Mouse (Mus musculus): Measurements from ENCODE around the gene Rab3gap2. TPM values are rescaled to one million over a fixed set of nuclear protein-coding genes. Genes with fewer than 3 reads are reported as not detected.

The Rab3gap2 gene
- polyA plus RNA-seq, 1 experiment from 2014 or later, result 21.0 TPM

DNA sequence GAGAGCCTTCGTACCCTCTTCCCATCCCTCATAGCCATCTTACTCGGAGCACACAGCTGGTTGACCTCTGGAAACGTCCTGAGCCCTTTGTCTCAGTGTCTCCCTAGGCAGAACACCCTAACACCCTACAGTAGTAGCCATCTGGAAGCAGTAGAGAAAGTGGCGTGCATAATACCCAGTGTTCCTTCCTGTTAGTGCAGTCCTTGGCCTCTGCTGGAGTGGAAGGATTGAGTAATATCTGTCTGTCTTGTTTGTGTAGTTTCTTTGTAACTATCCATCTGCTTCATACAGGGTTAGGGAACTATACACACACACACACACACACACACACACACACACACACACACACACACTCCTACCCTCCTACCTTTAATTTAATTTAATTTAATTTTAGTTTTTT, 64.8 kb downstream of the Rab3gap2 start:
- 89% methylated on average over 4 of the region's 4 CpGs for WGBS
- Histone ChIP-seq H3K4me2 (no peak overlapping the region), H3K9ac (ENCODE audit: low read length) (no peak overlapping the region), H3K36me3 (ENCODE audit: control insufficient read depth, insufficient read depth, low read length) (peaks cover 6% of the 10 kb centered on the region; the same call in 1 of the 2 replicates), H3K4me3 (ENCODE audit: low read depth, low read length) (no peak overlapping the region), H3K27me3 (ENCODE audit: control insufficient read depth, insufficient read depth, low read length) (no peaks in the 10 kb centered on the region), H3K27ac (ENCODE audit: low read depth, low read length) (no peak overlapping the region), H3K4me1 (ENCODE audit: control insufficient read depth, insufficient read depth, low read length) (no peaks in the 10 kb centered on the region), H3K9me3 (ENCODE audit: control insufficient read depth, low read length) (no peaks in the 10 kb centered on the region)
- no peak for ATAC-seq (ENCODE audit: low FRiP score)
- DNase-seq (ENCODE audit: low spot score, missing footprints), result no peak

- H3K27ac ChIP-seq (ENCODE audit: low read depth, low read length), result no peak overlapping the region
- no peak overlapping the region for H3K4me2 ChIP-seq
- no peaks in the 10 kb centered on the region for H3K9me3 ChIP-seq (ENCODE audit: control insufficient read depth, low read length)
- no peaks in the 10 kb centered on the region for H3K4me1 ChIP-seq (ENCODE audit: control insufficient read depth, insufficient read depth, low read length)
- no peak overlapping the region for H3K9ac ChIP-seq (ENCODE audit: low read length)
- 92% methylated on average over 8 of the region's 8 CpGs for WGBS
- no peaks in the 10 kb centered on the region for H3K27me3 ChIP-seq (ENCODE audit: control insufficient read depth, insufficient read depth, low read length)
- H3K4me3 ChIP-seq (ENCODE audit: low read depth, low read length), result no peak overlapping the region
- ATAC-seq (ENCODE audit: low FRiP score), result no peak
- H3K36me3 ChIP-seq (ENCODE audit: control insufficient read depth, insufficient read depth, low read length), result peaks cover 6% of the 10 kb centered on the region; the same call in 1 of the 2 replicates
- DNase-seq (ENCODE audit: low spot score, missing footprints), result no peak
Measured at GRCm38 (mm10) chr1:185270403-185271097, 66.6 kb downstream of the Rab3gap2 start.

- ATAC-seq (ENCODE audit: low FRiP score), result no peak
- no peaks in the 10 kb centered on the region for H3K27me3 ChIP-seq (ENCODE audit: control insufficient read depth, insufficient read depth, low read length)
- DNase-seq (ENCODE audit: low spot score, missing footprints), result no peak
Measured at GRCm38 (mm10) chr1:185271373-185271772, 67.5 kb downstream of the Rab3gap2 start.

DNA sequence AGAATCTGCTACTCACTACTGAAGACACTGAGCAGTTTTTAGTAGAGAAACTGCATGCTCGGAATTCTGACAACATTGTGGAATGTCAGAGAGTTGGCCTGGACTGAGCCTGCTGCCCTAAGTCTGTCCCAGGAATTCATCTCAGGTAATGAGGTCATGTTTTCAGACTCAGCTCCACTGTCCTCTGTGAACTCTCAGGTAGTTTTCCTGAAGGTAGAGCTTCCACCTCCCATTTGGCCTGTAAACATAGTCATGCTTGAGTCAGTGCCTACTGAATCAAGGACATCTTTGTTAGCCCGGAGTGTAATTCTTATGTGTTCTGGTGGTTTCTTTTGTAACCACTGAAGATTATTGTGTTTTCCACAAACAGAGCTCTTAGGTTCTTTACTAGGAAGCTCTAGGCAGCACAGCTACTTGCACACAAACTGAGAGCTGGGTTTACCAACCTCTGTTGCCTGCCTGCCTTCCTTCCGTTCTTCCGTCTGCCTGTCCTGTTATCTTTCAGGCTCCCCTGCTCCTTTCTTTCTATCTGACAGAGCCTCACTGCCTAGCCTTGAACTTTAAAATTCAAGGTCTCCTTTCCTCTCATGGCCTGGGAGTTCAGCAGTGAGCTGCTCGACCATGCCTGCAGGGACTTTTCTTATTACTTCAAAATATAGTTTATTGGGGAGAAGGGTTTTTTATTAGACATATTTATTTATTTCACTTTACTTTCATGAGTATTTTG, 71.1 kb downstream of the Rab3gap2 start:
- H3K9ac ChIP-seq (ENCODE audit: low read length), result no peak overlapping the region
- H3K36me3 ChIP-seq (ENCODE audit: control insufficient read depth, insufficient read depth, low read length), result peaks cover 15% of the 10 kb centered on the region; the same call in 1 of the 2 replicates
- DNase-seq (ENCODE audit: low spot score, missing footprints) (no peak), ATAC-seq (ENCODE audit: low FRiP score) (no peak)
- no peak overlapping the region for H3K4me3 ChIP-seq (ENCODE audit: low read depth, low read length)
- no peaks in the 10 kb centered on the region for H3K27me3 ChIP-seq (ENCODE audit: control insufficient read depth, insufficient read depth, low read length)
- H3K27ac ChIP-seq (ENCODE audit: low read depth, low read length), result no peak overlapping the region
- H3K9me3 ChIP-seq (ENCODE audit: control insufficient read depth, low read length), result no peaks in the 10 kb centered on the region
- WGBS, result 90% methylated on average over 5 of the region's 5 CpGs
- no peaks in the 10 kb centered on the region for H3K4me1 ChIP-seq (ENCODE audit: control insufficient read depth, insufficient read depth, low read length)
- H3K4me2 ChIP-seq, result no peak overlapping the region

More at GRCm38 (mm10) chr1:185271373-185271772, 67.5 kb downstream of the Rab3gap2 start:
- WGBS, result 91% methylated on average over 9 of the region's 9 CpGs
- no peaks in the 10 kb centered on the region for H3K9me3 ChIP-seq (ENCODE audit: control insufficient read depth, low read length)
- no peak overlapping the region for H3K4me3 ChIP-seq (ENCODE audit: low read depth, low read length)
- H3K27ac ChIP-seq (ENCODE audit: low read depth, low read length), result no peak overlapping the region
- H3K4me1 ChIP-seq (ENCODE audit: control insufficient read depth, insufficient read depth, low read length), result no peaks in the 10 kb centered on the region
- H3K4me2 ChIP-seq, result no peak overlapping the region
- peaks cover 8% of the 10 kb centered on the region; the same call in 1 of the 2 replicates for H3K36me3 ChIP-seq (ENCODE audit: control insufficient read depth, insufficient read depth, low read length)
- no peak overlapping the region for H3K9ac ChIP-seq (ENCODE audit: low read length)

DNA sequence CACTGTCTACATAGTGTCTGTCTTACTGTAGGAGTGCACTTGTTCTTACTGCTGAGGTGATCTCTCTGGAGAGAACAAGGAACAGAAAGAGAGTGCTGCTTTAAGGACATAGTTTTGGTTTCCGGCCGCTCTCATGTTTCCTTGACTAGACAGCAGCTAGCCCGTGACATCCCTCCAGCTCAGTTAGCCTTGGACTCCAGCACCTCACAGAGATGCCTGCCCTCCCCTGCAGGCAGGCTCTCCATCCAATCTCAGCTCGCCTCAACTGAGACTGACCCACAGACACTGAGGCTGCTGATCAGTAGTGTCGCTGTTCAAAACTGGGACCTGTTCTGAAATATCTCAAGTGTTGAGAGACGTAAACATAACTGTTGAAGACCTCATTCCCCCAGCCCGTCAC, 72.1 kb downstream of the Rab3gap2 start:
- Histone ChIP-seq H3K9ac (ENCODE audit: low read length) (no peak overlapping the region), H3K9me3 (ENCODE audit: control insufficient read depth, low read length) (no peaks in the 10 kb centered on the region), H3K36me3 (ENCODE audit: control insufficient read depth, insufficient read depth, low read length) (peaks cover 15% of the 10 kb centered on the region; the same call in 1 of the 2 replicates), H3K27me3 (ENCODE audit: control insufficient read depth, insufficient read depth, low read length) (no peaks in the 10 kb centered on the region), H3K27ac (ENCODE audit: low read depth, low read length) (no peak overlapping the region), H3K4me1 (ENCODE audit: control insufficient read depth, insufficient read depth, low read length) (no peaks in the 10 kb centered on the region), H3K4me3 (ENCODE audit: low read depth, low read length) (no peak overlapping the region), H3K4me2 (no peak overlapping the region)
- DNase-seq (ENCODE audit: low spot score, missing footprints) (no peak), ATAC-seq (ENCODE audit: low FRiP score) (no peak)
- WGBS, result 93% methylated on average over 7 of the region's 7 CpGs

DNA sequence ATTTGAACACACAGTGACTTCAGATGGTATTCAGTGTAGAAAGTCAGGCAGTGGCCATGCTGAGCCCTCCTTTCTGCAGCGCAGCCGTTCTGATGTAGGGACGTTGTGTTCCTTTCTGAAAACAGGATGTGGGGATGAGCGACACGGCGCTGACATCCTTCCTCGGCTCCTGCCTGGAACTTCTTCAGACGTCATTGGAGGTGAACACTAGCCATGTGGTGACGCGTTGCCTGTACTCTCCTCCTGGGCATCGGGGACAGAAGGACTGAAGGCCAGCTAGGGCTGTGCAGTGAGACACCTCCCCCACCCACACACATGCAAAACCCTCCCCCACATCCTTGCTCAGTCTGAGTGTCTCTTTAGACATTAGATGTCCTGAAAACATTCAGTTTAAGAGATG, 73.1 kb downstream of the Rab3gap2 start:
- WGBS, result 89% methylated on average over 11 of the region's 11 CpGs
- Histone ChIP-seq H3K4me3 (ENCODE audit: low read depth, low read length) (no peak overlapping the region), H3K4me2 (no peak overlapping the region), H3K27ac (ENCODE audit: low read depth, low read length) (no peak overlapping the region), H3K9ac (ENCODE audit: low read length) (no peak overlapping the region), H3K27me3 (ENCODE audit: control insufficient read depth, insufficient read depth, low read length) (no peaks in the 10 kb centered on the region), H3K9me3 (ENCODE audit: control insufficient read depth, low read length) (no peaks in the 10 kb centered on the region), H3K4me1 (ENCODE audit: control insufficient read depth, insufficient read depth, low read length) (no peaks in the 10 kb centered on the region), H3K36me3 (ENCODE audit: control insufficient read depth, insufficient read depth, low read length) (peaks cover 14% of the 10 kb centered on the region)
- DNase-seq (ENCODE audit: low spot score, missing footprints) (no peak), ATAC-seq (ENCODE audit: low FRiP score) (no peak)

DNA sequence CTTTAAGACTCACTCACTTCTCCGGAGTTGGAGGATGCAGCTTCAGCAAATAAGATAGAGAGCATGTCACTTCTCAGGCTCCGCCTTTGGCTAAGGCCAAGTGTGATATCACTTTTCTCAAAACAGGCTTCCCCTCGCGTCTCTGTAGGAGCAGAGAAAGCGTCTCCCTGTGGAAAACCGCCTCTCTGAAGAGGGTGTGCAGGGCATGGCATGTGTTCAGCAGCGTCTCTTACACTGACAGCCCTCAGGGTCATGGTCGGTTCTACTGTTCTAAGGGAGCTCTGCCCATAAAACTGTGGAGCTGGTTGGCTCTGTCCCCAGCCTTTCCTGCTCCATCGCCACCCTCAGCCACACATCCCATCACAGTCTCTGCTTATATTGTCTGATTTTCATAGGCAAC, 75.4 kb downstream of the Rab3gap2 start:
- WGBS, result 93% methylated on average over 9 of the region's 9 CpGs
- Histone ChIP-seq H3K4me1 (ENCODE audit: control insufficient read depth, insufficient read depth, low read length) (no peaks in the 10 kb centered on the region), H3K4me3 (ENCODE audit: low read depth, low read length) (no peak overlapping the region), H3K27me3 (ENCODE audit: control insufficient read depth, insufficient read depth, low read length) (no peaks in the 10 kb centered on the region), H3K9me3 (ENCODE audit: control insufficient read depth, low read length) (no peaks in the 10 kb centered on the region), H3K27ac (ENCODE audit: low read depth, low read length) (no peak overlapping the region), H3K9ac (ENCODE audit: low read length) (no peak overlapping the region), H3K4me2 (no peak overlapping the region), H3K36me3 (ENCODE audit: control insufficient read depth, insufficient read depth, low read length) (peaks cover 17% of the 10 kb centered on the region)
- DNase-seq (ENCODE audit: low spot score, missing footprints), result no peak
- ATAC-seq (ENCODE audit: low FRiP score), result no peak

- ATAC-seq (ENCODE audit: low FRiP score) (no peak), DNase-seq (ENCODE audit: low spot score, missing footprints) (no peak)
- Histone ChIP-seq H3K36me3 (ENCODE audit: control insufficient read depth, insufficient read depth, low read length) (peaks cover 18% of the 10 kb centered on the region), H3K4me3 (ENCODE audit: low read depth, low read length) (no peak overlapping the region), H3K4me2 (no peak overlapping the region), H3K9ac (ENCODE audit: low read length) (no peak overlapping the region), H3K27ac (ENCODE audit: low read depth, low read length) (no peak overlapping the region), H3K4me1 (ENCODE audit: control insufficient read depth, insufficient read depth, low read length) (no peaks in the 10 kb centered on the region), H3K9me3 (ENCODE audit: control insufficient read depth, low read length) (no peaks in the 10 kb centered on the region), H3K27me3 (ENCODE audit: control insufficient read depth, insufficient read depth, low read length) (no peaks in the 10 kb centered on the region)
- 96% methylated on average over 4 of the region's 4 CpGs for WGBS
Measured at GRCm38 (mm10) chr1:185280616-185281015, 76.7 kb downstream of the Rab3gap2 start.

DNA sequence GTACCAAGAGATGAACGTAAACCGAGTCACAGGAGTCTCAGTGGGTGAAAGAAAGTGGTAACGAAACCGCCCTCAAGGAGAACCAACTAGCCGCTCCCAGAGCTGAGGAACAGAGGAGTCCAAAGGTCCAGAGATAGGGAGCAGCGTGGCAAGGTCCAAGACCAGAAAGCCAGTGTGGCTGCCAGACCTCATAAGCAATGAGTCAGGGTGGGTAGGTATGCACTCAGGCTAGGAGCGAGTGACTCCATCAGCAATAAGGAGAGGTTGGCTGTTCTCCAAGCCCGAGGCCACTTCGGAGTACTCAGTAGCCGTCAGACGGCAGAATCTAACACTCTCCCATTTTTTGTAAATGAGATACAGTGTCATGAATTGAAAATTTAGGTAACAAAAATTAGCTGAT, 78.9 kb downstream of the Rab3gap2 start:
- no peak for DNase-seq (ENCODE audit: low spot score, missing footprints)
- Histone ChIP-seq H3K4me2 (no peak overlapping the region), H3K9me3 (ENCODE audit: control insufficient read depth, low read length) (no peaks in the 10 kb centered on the region), H3K9ac (ENCODE audit: low read length) (no peak overlapping the region), H3K27ac (ENCODE audit: low read depth, low read length) (no peak overlapping the region), H3K4me1 (ENCODE audit: control insufficient read depth, insufficient read depth, low read length) (no peaks in the 10 kb centered on the region), H3K36me3 (ENCODE audit: control insufficient read depth, insufficient read depth, low read length) (peaks cover 14% of the 10 kb centered on the region), H3K4me3 (ENCODE audit: low read depth, low read length) (no peak overlapping the region), H3K27me3 (ENCODE audit: control insufficient read depth, insufficient read depth, low read length) (no peaks in the 10 kb centered on the region)
- no peak for ATAC-seq (ENCODE audit: low FRiP score)
- WGBS, result 92% methylated on average over 11 of the region's 11 CpGs
